In genomic region chr3:128369521-128370127, GRCm38 (mm10) we compare ENCODE assay signal across 15 mouse cellular contexts.
DNase-seq lines count a peak whose midpoint lies in the region; ATAC-seq lines count a peak whose summit lies in the region.
"Had no signal": no experiment of that assay in that cellular context is flagged by ENCODE, and none has a peak within 500 bp of the region (broad histone marks: within the 10 kb centered on the region; RNA-seq: fewer than 3 reads in every experiment).

No protein-coding gene starts in this region.

- no peaks in the 10 kb centered on the region for H3K36me3 ChIP-seq in hindbrain, embryonic 11.5 days (ENCODE audit: control insufficient read depth, insufficient read depth, low read length)
- no peaks in the 10 kb centered on the region for H3K36me3 ChIP-seq in hindbrain, embryonic 13.5 days
- no peaks in the 10 kb centered on the region for H3K36me3 ChIP-seq in midbrain, embryonic 14.5 days (ENCODE audit: control insufficient read depth, insufficient read depth, low read length)
- no peaks in the 10 kb centered on the region for H3K36me3 ChIP-seq in midbrain, embryonic 10.5 days
- H3K36me3 ChIP-seq: embryonic facial prominence, embryonic 12.5 days; heart, embryonic 12.5 days; neural tube, embryonic 15.5 days had no signal

- H3K4me3 ChIP-seq in hindbrain, embryonic 11.5 days (ENCODE audit: low read depth, low read length), result no peak overlapping the region
- no peak overlapping the region for H3K4me3 ChIP-seq in hindbrain, embryonic 13.5 days
- no peak overlapping the region for H3K4me3 ChIP-seq in midbrain, embryonic 14.5 days (replicated peaks; ENCODE audit: low read depth, low read length)
- H3K4me3 ChIP-seq in midbrain, embryonic 10.5 days, result no peak overlapping the region
- H3K4me3 ChIP-seq: embryonic facial prominence, embryonic 12.5 days; gastrocnemius, adult 2 months; heart, embryonic 12.5 days; neural tube, embryonic 15.5 days had no signal

- H3K9me3 ChIP-seq in hindbrain, embryonic 11.5 days (ENCODE audit: control insufficient read depth, low read length), result no peaks in the 10 kb centered on the region
- no peaks in the 10 kb centered on the region for H3K9me3 ChIP-seq in hindbrain, embryonic 13.5 days
- H3K9me3 ChIP-seq in midbrain, embryonic 14.5 days (ENCODE audit: control insufficient read depth, low read length), result no peaks in the 10 kb centered on the region
- H3K9me3 ChIP-seq in midbrain, embryonic 10.5 days (replicated peaks), result no peaks in the 10 kb centered on the region
- H3K9me3 ChIP-seq: embryonic facial prominence, embryonic 12.5 days; heart, embryonic 12.5 days; neural tube, embryonic 15.5 days had no signal

- H3K27me3 ChIP-seq in hindbrain, embryonic 11.5 days (ENCODE audit: control insufficient read depth, insufficient read depth, low read length), result no peaks in the 10 kb centered on the region
- no peaks in the 10 kb centered on the region for H3K27me3 ChIP-seq in hindbrain, embryonic 13.5 days
- no peaks in the 10 kb centered on the region for H3K27me3 ChIP-seq in midbrain, embryonic 14.5 days (ENCODE audit: control insufficient read depth, insufficient read depth, low read length)
- no peaks in the 10 kb centered on the region for H3K27me3 ChIP-seq in midbrain, embryonic 10.5 days (ENCODE audit: low read depth, poor library complexity, severe bottlenecking)
- H3K27me3 ChIP-seq: embryonic facial prominence, embryonic 12.5 days; heart, embryonic 12.5 days; neural tube, embryonic 15.5 days had no signal

- DNase-seq in hindbrain, embryonic 11.5 days (ENCODE audit: low spot score), result no peak
- peak; percentile 14 for DNase-seq in midbrain, embryonic 14.5 days
- no peak for DNase-seq in midbrain, embryonic 10.5 days (ENCODE audit: low spot score)
- DNase-seq in embryo, embryonic 11 days, result peak; percentile 7
- DNase-seq in neural tube, embryonic 10.5 days (ENCODE audit: extremely low spot score, low spot score), result no peak
- DNase-seq in right cerebral cortex, postnatal 14 days, result no peak
- DNase-seq: cerebellum, postnatal 14 days; gastrocnemius, adult 2 months; kidney, adult 18-20 months; lung, postnatal 10 days had no signal

- H3K4me2 ChIP-seq in hindbrain, embryonic 11.5 days (replicated peaks; ENCODE audit: low read depth, low read length), result no peak overlapping the region
- no peak overlapping the region for H3K4me2 ChIP-seq in hindbrain, embryonic 13.5 days
- H3K4me2 ChIP-seq in midbrain, embryonic 14.5 days (ENCODE audit: low read length), result no peak overlapping the region
- H3K4me2 ChIP-seq: embryonic facial prominence, embryonic 12.5 days; heart, embryonic 12.5 days; neural tube, embryonic 15.5 days had no signal

- H3K27ac ChIP-seq in hindbrain, embryonic 11.5 days (ENCODE audit: low read depth, low read length), result no peak overlapping the region
- H3K27ac ChIP-seq in hindbrain, embryonic 13.5 days, result no peak overlapping the region
- H3K27ac ChIP-seq in midbrain, embryonic 14.5 days (replicated peaks; ENCODE audit: low read depth, low read length), result no peak overlapping the region
- H3K27ac ChIP-seq in midbrain, embryonic 10.5 days (replicated peaks), result no peak overlapping the region
- H3K27ac ChIP-seq: embryonic facial prominence, embryonic 12.5 days; gastrocnemius, adult 2 months; neural tube, embryonic 15.5 days had no signal

- no peaks in the 10 kb centered on the region for H3K4me1 ChIP-seq in hindbrain, embryonic 11.5 days (replicated peaks; ENCODE audit: control insufficient read depth, insufficient read depth, low read length)
- H3K4me1 ChIP-seq in hindbrain, embryonic 13.5 days (replicated peaks), result peaks cover 6% of the 10 kb centered on the region; the same call in 1 of the 2 replicates
- H3K4me1 ChIP-seq in midbrain, embryonic 14.5 days (ENCODE audit: control insufficient read depth, insufficient read depth, low read length), result no peaks in the 10 kb centered on the region
- H3K4me1 ChIP-seq in midbrain, embryonic 10.5 days, result peaks cover 8% of the 10 kb centered on the region
- H3K4me1 ChIP-seq: neural tube, embryonic 15.5 days had no signal

- peak; percentile 53 for ATAC-seq in hindbrain, embryonic 11.5 days (ENCODE audit: low FRiP score)
- ATAC-seq in hindbrain, embryonic 13.5 days (ENCODE audit: low FRiP score), result no peak
- ATAC-seq in midbrain, embryonic 14.5 days (ENCODE audit: low FRiP score, low TSS enrichment), result no peak
- ATAC-seq: hindbrain, embryonic 16.5 days had no signal

- no peak overlapping the region for H3K9ac ChIP-seq in hindbrain, embryonic 11.5 days (ENCODE audit: low read depth, low read length)
- no peak overlapping the region for H3K9ac ChIP-seq in hindbrain, embryonic 13.5 days
- H3K9ac ChIP-seq in midbrain, embryonic 14.5 days (replicated peaks; ENCODE audit: low read length), result no peak overlapping the region
- H3K9ac ChIP-seq: embryonic facial prominence, embryonic 12.5 days; heart, embryonic 12.5 days; neural tube, embryonic 15.5 days had no signal

- 18% methylated on average over 5 of the region's 5 CpGs for WGBS in hindbrain, embryonic 11.5 days
- WGBS in hindbrain, embryonic 13.5 days, result 16% methylated on average over 5 of the region's 5 CpGs
- WGBS in midbrain, embryonic 14.5 days, result 18% methylated on average over 5 of the region's 5 CpGs
- 21% methylated on average over 5 of the region's 5 CpGs for WGBS in midbrain, embryonic 10.5 days

Comparison
In these comparisons a context has a peak if more than half of its experiments do, and no peak if none do; other contexts are left out.
1. DNase-seq: peak in midbrain, embryonic 14.5 days (single experiment) and embryo, embryonic 11 days (single experiment); none in hindbrain, embryonic 11.5 days (single experiment), midbrain, embryonic 10.5 days (single experiment), neural tube, embryonic 10.5 days (single experiment) and right cerebral cortex, postnatal 14 days (single experiment).